Mouse (Mus musculus) liver, adult 2 months (tissue): ENCODE measurements around the gene Kdm1b. TPM values are rescaled to one million over a fixed set of nuclear protein-coding genes. Genes with fewer than 3 reads are reported as not detected.

Experiments
- DNase-seq: peaks from one replicate; pipeline ENCODE4 v3.0.0-alpha.2; 2011; ENCODE audit warnings: low read depth, low spot score; ENCODE audit errors: extremely low read depth
- H3K27ac ChIP-seq: fragments of 200-500 bp; replicated peaks from 2 replicates; pipeline ENCODE4 v1.5.1; 2012; ENCODE audit warnings: low read depth, mild to moderate bottlenecking, control low read depth, inconsistent platforms, low read length; ENCODE audit not compliant: insufficient read depth
- H3K27me3 ChIP-seq: fragments of 200-500 bp; 2 replicates; pipeline ENCODE4 v1.6.1; 2012; ENCODE audit warnings: mild to moderate bottlenecking, moderate library complexity, low read length, inconsistent platforms; ENCODE audit not compliant: control insufficient read depth, insufficient read depth
- H3K36me3 ChIP-seq: fragments of 200-500 bp; 2 replicates; pipeline ENCODE4 v1.6.1; 2012; ENCODE audit warnings: low read length, inconsistent platforms; ENCODE audit not compliant: control insufficient read depth, insufficient read depth
- H3K4me1 ChIP-seq: fragments of 200-500 bp; 2 replicates; pipeline ENCODE4 v1.6.1; 2011; ENCODE audit warnings: low read length; ENCODE audit not compliant: control insufficient read depth, insufficient read depth
- H3K4me3 ChIP-seq: fragments of 200-500 bp; 2 replicates; pipeline ENCODE4 v1.5.1; 2011; ENCODE audit warnings: low read depth, mild to moderate bottlenecking, control low read depth, low read length, moderate library complexity; ENCODE audit not compliant: insufficient read depth
- H3K79me2 ChIP-seq: fragments of 200-500 bp; 2 replicates; pipeline ENCODE4 v1.6.1; 2012; ENCODE audit warnings: inconsistent platforms, mild to moderate bottlenecking, low read length, moderate library complexity; ENCODE audit not compliant: control insufficient read depth, insufficient read depth
- H3K9ac ChIP-seq: fragments of 200-500 bp; 2 replicates; pipeline ENCODE4 v1.6.1; 2012; ENCODE audit warnings: low read depth, mild to moderate bottlenecking, control low read depth, inconsistent platforms, low read length
- CTCF ChIP-seq: fragments of 200-500 bp; IDR thresholded peaks from 2 replicates; pipeline ENCODE4 v1.5.1; 2011; ENCODE audit warnings: low read depth, low read length, control low read depth
- POLR2A ChIP-seq: fragments of 200-500 bp; IDR thresholded peaks from 2 replicates; pipeline ENCODE4 v1.6.1; 2011; ENCODE audit warnings: low read length, control low read depth; ENCODE audit not compliant: insufficient read depth; ENCODE audit errors: extremely low read depth
- WGBS: fragments of 180-500 bp; shearing (Covaris S2); methylation state at CpG from one replicate; pipeline ENCODE4 v1.1.7; 2018; 5-methylcytosine and 5-hydroxymethylcytosine counted together
- polyA plus RNA-seq: library from polyadenylated mRNA; depleted of rRNA; stranded (reverse); fragments of >200 nt; gene quantifications from 2 replicates; pipeline ENCODE4 v1.2.3, GENCODE M21; 2012
- total RNA-seq: library from RNA; depleted of rRNA; stranded (reverse); fragments of >200 nt; gene quantifications from 2 replicates; pipeline ENCODE4 v1.2.3, GENCODE M21; 2014

Kdm1b gene
- total and polyA plus RNA-seq, 2 experiments: 7.4 to 21.1 TPM

GRCm38 (mm10) chr13:47014334-47015194, 28.7 kb upstream of the Kdm1b start, which contains the start of gene Nhlrc1:
TSS of gene Nhlrc1 (minus strand) at chr13:47014850.
- TF ChIP-seq POLR2A: 0 out of 2 replicates have a peak, but pooled peaks have one; percentile 18
- TF ChIP-seq CTCF: peak; percentile 92
- H3K27ac ChIP-seq: no peak within 1 kb of the TSS
- WGBS: 3% methylated on average over 73 of the region's 73 CpGs
- peak within 1 kb of the TSS; percentile 86 for H3K9ac ChIP-seq
- H3K36me3 ChIP-seq: no peaks in the 10 kb centered on the region
- 0 out of 2 replicates have a peak, but pooled peaks cover 2% of the 10 kb centered on the region for H3K4me1 ChIP-seq
- H3K4me3 ChIP-seq: peak within 1 kb of the TSS; percentile 68
- no peaks in the 10 kb centered on the region for H3K79me2 ChIP-seq
- peak; percentile 46 for DNase-seq
- no peaks in the 10 kb centered on the region for H3K27me3 ChIP-seq

- no peak for TF ChIP-seq POLR2A
- no peak for TF ChIP-seq CTCF
- Histone ChIP-seq H3K4me3 (no peak overlapping the region), H3K27ac (no peak overlapping the region), H3K9ac (no peak overlapping the region), H3K4me1 (0 out of 2 replicates have a peak, but pooled peaks cover 2% of the 10 kb centered on the region), H3K79me2 (no peaks in the 10 kb centered on the region), H3K36me3 (no peaks in the 10 kb centered on the region), H3K27me3 (no peaks in the 10 kb centered on the region)
- 83% methylated on average over 5 of the region's 5 CpGs for WGBS
- DNase-seq: no peak
Measured at GRCm38 (mm10) chr13:47015195-47015501, 28.2 kb upstream of the Kdm1b start.

- no peaks in the 10 kb centered on the region for H3K36me3 ChIP-seq
- H3K27me3 ChIP-seq: no peaks in the 10 kb centered on the region
- WGBS: 52% methylated on average over 5 of the region's 5 CpGs
- H3K27ac ChIP-seq: no peak overlapping the region
- no peak overlapping the region; the same call in 1 of the 2 replicates for H3K4me3 ChIP-seq
- TF ChIP-seq CTCF (peak; percentile 81), POLR2A (no peak)
- DNase-seq: peak; percentile 25
- H3K9ac ChIP-seq: no peak overlapping the region
- peaks cover 5% of the 10 kb centered on the region; the same call in 1 of the 2 replicates for H3K4me1 ChIP-seq
- no peaks in the 10 kb centered on the region for H3K79me2 ChIP-seq
Measured at GRCm38 (mm10) chr13:47017259-47017658, 26.0 kb upstream of the Kdm1b start.

- Histone ChIP-seq H3K36me3 (peaks cover 2% of the 10 kb centered on the region; the same call in 1 of the 2 replicates), H3K4me1 (peaks cover 2% of the 10 kb centered on the region; the same call in 1 of the 2 replicates), H3K4me3 (no peak overlapping the region), H3K27ac (no peak overlapping the region), H3K27me3 (no peaks in the 10 kb centered on the region), H3K9ac (no peak overlapping the region), H3K79me2 (no peaks in the 10 kb centered on the region)
- WGBS: 34% methylated on average over 7 of the region's 7 CpGs
- DNase-seq: peak; percentile 60
- TF ChIP-seq CTCF (no peak), POLR2A (no peak)
Measured at GRCm38 (mm10) chr13:47019774-47020173, 23.5 kb upstream of the Kdm1b start.

- WGBS: 85% methylated on average over 7 of the region's 7 CpGs
- Histone ChIP-seq H3K9ac (no peak overlapping the region), H3K79me2 (no peaks in the 10 kb centered on the region), H3K27ac (no peak overlapping the region), H3K4me3 (no peak overlapping the region), H3K36me3 (peaks cover 8% of the 10 kb centered on the region; the same call in 1 of the 2 replicates), H3K4me1 (peaks cover 2% of the 10 kb centered on the region; the same call in 1 of the 2 replicates), H3K27me3 (no peaks in the 10 kb centered on the region)
- TF ChIP-seq CTCF: no peak
- no peak for TF ChIP-seq POLR2A
- DNase-seq: no peak
Measured at GRCm38 (mm10) chr13:47020798-47021197, 22.5 kb upstream of the Kdm1b start.
